Mouse (Mus musculus): ENCODE results near the gene G3bp2. TPM values are rescaled to one million over a fixed set of nuclear protein-coding genes. Genes with fewer than 3 reads are reported as not detected.

The G3bp2 gene
- total RNA-seq, 2 experiments from 2014 or later: 177 to 178 TPM

GRCm38 (mm10) chr5:92074061-92074460 lies 9.5 kb downstream of the G3bp2 start:
- no peak for DNase-seq (ENCODE audit: extremely low spot score in 1 of 2, low spot score in 2 of 2)
- intact Hi-C loops (cut with DNase I): no loop called here

GRCm38 (mm10) chr5:92063192-92063591 lies 20.3 kb downstream of the G3bp2 start:
- no peak for DNase-seq (ENCODE audit: extremely low spot score in 1 of 2, low spot score in 2 of 2)
- intact Hi-C loops (cut with DNase I): no loop called here

GRCm38 (mm10) chr5:92052866-92053265 lies 30.7 kb downstream of the G3bp2 start:
- intact Hi-C loops (cut with DNase I): loop anchor here (10.0 kb wide), 1 partner anchor 252 kb away; no protein-coding TSS in a partner anchor
- no peak for DNase-seq (ENCODE audit: extremely low spot score in 1 of 2, low spot score in 2 of 2)

- intact Hi-C loops (cut with DNase I): loop anchor here (10.0 kb wide), 1 partner anchor 254 kb away; no protein-coding TSS in a partner anchor
- no peak for DNase-seq (ENCODE audit: extremely low spot score in 1 of 2, low spot score in 2 of 2)
Measured at GRCm38 (mm10) chr5:92050419-92050818, 33.1 kb downstream of the G3bp2 start.

GRCm38 (mm10) chr5:92043783-92044182 lies 39.7 kb downstream of the G3bp2 start, which contains the start of gene Cdkl2:
Gene Cdkl2, minus strand, starts transcription at chr5:92043883.
- intact Hi-C loops (cut with DNase I): no loop called here

GRCm38 (mm10) chr5:92042377-92043348 lies 40.9 kb downstream of the G3bp2 start:
- intact Hi-C loops (cut with DNase I): no loop called here
- peak; percentile 89 to 94 for DNase-seq (ENCODE audit: extremely low spot score in 1 of 2, low spot score in 2 of 2)

More at GRCm38 (mm10) chr5:92043783-92044182, 39.7 kb downstream of the G3bp2 start, which contains the start of gene Cdkl2:
- DNase-seq (ENCODE audit: extremely low spot score in 1 of 2, low spot score in 2 of 2): no peak

- intact Hi-C loops (cut with DNase I): no loop called here
- no peak for DNase-seq (ENCODE audit: extremely low spot score in 1 of 2, low spot score in 2 of 2)
Measured at GRCm38 (mm10) chr5:92019960-92020359, 63.6 kb downstream of the G3bp2 start.

GRCm38 (mm10) chr5:92011756-92012155 lies 71.8 kb downstream of the G3bp2 start:
- intact Hi-C loops (cut with DNase I): no loop called here
- no peak for DNase-seq (ENCODE audit: extremely low spot score in 1 of 2, low spot score in 2 of 2)

GRCm38 (mm10) chr5:92009827-92010226 lies 73.7 kb downstream of the G3bp2 start:
- DNase-seq (ENCODE audit: extremely low spot score in 1 of 2, low spot score in 2 of 2): no peak
- intact Hi-C loops (cut with DNase I): no loop called here

GRCm38 (mm10) chr5:92003011-92003410 lies 80.5 kb downstream of the G3bp2 start:
- no peak for DNase-seq (ENCODE audit: extremely low spot score in 1 of 2, low spot score in 2 of 2)
- intact Hi-C loops (cut with DNase I): no loop called here

Other genes starting within 250 kb of the G3bp2 start
- 10 to 100 TPM; 37.8 to 42.0 TPM for gene Rchy1, start 120.7 kb downstream of the G3bp2 start, total RNA-seq (2021)
- gene Odaph, start 96.2 kb downstream of the G3bp2 start, total RNA-seq (2021): not detected
- gene Cdkl2, start 39.8 kb downstream of the G3bp2 start, total RNA-seq (2021): 10 to 100 TPM; 91.8 to 96.6 TPM
- 10 to 100 TPM; 59.2 to 61.9 TPM for gene Uso1, start 54.2 kb upstream of the G3bp2 start, total RNA-seq (2021)
- not detected for gene U90926, start 131.7 kb upstream of the G3bp2 start, total RNA-seq (2021)
- under 1 TPM; 0.47 to 0.66 TPM for gene Ppef2, start 172.6 kb upstream of the G3bp2 start, total RNA-seq (2021)
- gene Naaa, start 194.5 kb upstream of the G3bp2 start, total RNA-seq (2021): 10 to 100 TPM; 15.6 to 22.2 TPM
- 10 to 100 TPM; 20.5 to 25.3 TPM for gene Sdad1, start 226.8 kb upstream of the G3bp2 start, total RNA-seq (2021)
- gene Cxcl9, start 244.4 kb upstream of the G3bp2 start, total RNA-seq (2021): not detected
- gene Art3, start 248.1 kb upstream of the G3bp2 start, total RNA-seq (2021): 1 to 10 TPM; 7.6 to 9.5 TPM